Mouse (Mus musculus) limb, embryonic 13.5 days (tissue): ENCODE measurements at regions not wholly inside any gene's neighbourhood (a gene's known extent, or its start where the extent isn't known, plus 50 kb on each side); places are given as distances from the start of the nearest gene placed in this dataset.

ENCODE experiments used
- ATAC-seq: fragments of 200-750 bp; cut with Nextera tagmentation; 2 replicates; pipeline ENCODE4 v1.8.0; 2017; ENCODE audit warnings: low read depth, moderate number of reproducible peaks, moderate TSS enrichment; ENCODE audit not compliant: low FRiP score
- H3K27ac ChIP-seq: fragments of 300-500 bp; sonication (generic); 2 replicates; pipeline ENCODE4 v1.5.1; 2015; ENCODE audit warnings: inconsistent platforms, mild to moderate bottlenecking, moderate library complexity
- H3K27me3 ChIP-seq: fragments of 300-500 bp; sonication (generic); 2 replicates; pipeline ENCODE4 v1.6.1; 2015; ENCODE audit warnings: mild to moderate bottlenecking, inconsistent platforms
- H3K36me3 ChIP-seq: fragments of 300-500 bp; sonication (generic); 2 replicates; pipeline ENCODE4 v1.6.1; 2015; ENCODE audit warnings: inconsistent platforms, mild to moderate bottlenecking, moderate library complexity
- H3K4me1 ChIP-seq: fragments of 300-500 bp; sonication (generic); 2 replicates; pipeline ENCODE4 v1.6.1; 2015; ENCODE audit warnings: inconsistent platforms
- H3K4me2 ChIP-seq: fragments of 300-500 bp; sonication (generic); replicated peaks from 2 replicates; pipeline ENCODE4 v1.6.1; 2015; ENCODE audit warnings: inconsistent platforms, mild to moderate bottlenecking, moderate library complexity
- H3K4me3 ChIP-seq: fragments of 300-500 bp; sonication (generic); 2 replicates; pipeline ENCODE4 v1.5.1; 2015; ENCODE audit warnings: moderate library complexity, mild to moderate bottlenecking, inconsistent platforms
- H3K9ac ChIP-seq: fragments of 300-500 bp; sonication (generic); 2 replicates; pipeline ENCODE4 v1.6.1; 2015; ENCODE audit warnings: mild to moderate bottlenecking, inconsistent platforms
- H3K9me3 ChIP-seq: fragments of 300-500 bp; sonication (generic); 2 replicates; pipeline ENCODE4 v1.6.1; 2016; ENCODE audit warnings: inconsistent platforms
- WGBS: fragments of 180-500 bp; shearing (Covaris S2); methylation state at CpG from one replicate; pipeline ENCODE4 v1.1.7; 2015; 5-methylcytosine and 5-hydroxymethylcytosine counted together

- Histone ChIP-seq H3K27ac (no peak overlapping the region), H3K9me3 (no peaks in the 10 kb centered on the region), H3K4me3 (no peak overlapping the region), H3K4me1 (no peaks in the 10 kb centered on the region), H3K9ac (no peak overlapping the region), H3K36me3 (no peaks in the 10 kb centered on the region), H3K4me2 (no peak overlapping the region), H3K27me3 (0 out of 2 replicates have a peak, but pooled peaks cover 5% of the 10 kb centered on the region)
- WGBS = 50% methylated on average over 1 of the region's 1 CpGs
- no peak for ATAC-seq
Measured at GRCm38 (mm10) chr2:147269171-147269570, 75.1 kb upstream of the Nkx2-2 start.

- H3K9me3 ChIP-seq = no peaks in the 10 kb centered on the region
- H3K27ac ChIP-seq = no peak overlapping the region
- WGBS = 33% methylated on average over 5 of the region's 5 CpGs
- 0 out of 2 replicates have a peak, but pooled peaks cover 8% of the 10 kb centered on the region for H3K27me3 ChIP-seq
- no peaks in the 10 kb centered on the region for H3K36me3 ChIP-seq
- H3K4me2 ChIP-seq = no peak overlapping the region
- no peak overlapping the region for H3K9ac ChIP-seq
- ATAC-seq = no peak
- H3K4me1 ChIP-seq = no peaks in the 10 kb centered on the region
- no peak overlapping the region for H3K4me3 ChIP-seq
Measured at GRCm38 (mm10) chr2:147267901-147268300, 73.9 kb upstream of the Nkx2-2 start.

GRCm38 (mm10) chr2:147267257-147267656, 73.2 kb upstream of the Nkx2-2 start:
- Histone ChIP-seq H3K9ac (no peak overlapping the region), H3K4me3 (no peak overlapping the region), H3K36me3 (no peaks in the 10 kb centered on the region), H3K9me3 (no peaks in the 10 kb centered on the region), H3K27me3 (0 out of 2 replicates have a peak, but pooled peaks cover 8% of the 10 kb centered on the region), H3K4me2 (no peak overlapping the region), H3K4me1 (no peaks in the 10 kb centered on the region), H3K27ac (no peak overlapping the region)
- 89% methylated on average over 3 of the region's 3 CpGs for WGBS
- ATAC-seq = no peak

GRCm38 (mm10) chr2:147256696-147257095, 62.7 kb upstream of the Nkx2-2 start:
- WGBS = 21% methylated on average over 6 of the region's 6 CpGs
- no peak overlapping the region for H3K9ac ChIP-seq
- no peaks in the 10 kb centered on the region for H3K9me3 ChIP-seq
- no peak overlapping the region for H3K27ac ChIP-seq
- ATAC-seq = peak; percentile 19; the same call in 1 of the 2 replicates
- H3K4me2 ChIP-seq = no peak overlapping the region
- no peaks in the 10 kb centered on the region for H3K36me3 ChIP-seq
- H3K4me1 ChIP-seq = no peaks in the 10 kb centered on the region
- H3K4me3 ChIP-seq = no peak overlapping the region
- H3K27me3 ChIP-seq = peaks cover 7% of the 10 kb centered on the region; the same call in 1 of the 2 replicates

GRCm38 (mm10) chr2:147254944-147255343, 60.9 kb upstream of the Nkx2-2 start:
- H3K4me1 ChIP-seq = no peaks in the 10 kb centered on the region
- H3K9ac ChIP-seq = no peak overlapping the region
- H3K4me2 ChIP-seq = no peak overlapping the region
- no peak overlapping the region for H3K4me3 ChIP-seq
- no peaks in the 10 kb centered on the region for H3K9me3 ChIP-seq
- WGBS = 86% methylated on average over 3 of the region's 3 CpGs
- no peaks in the 10 kb centered on the region for H3K36me3 ChIP-seq
- peaks cover 7% of the 10 kb centered on the region; the same call in 1 of the 2 replicates for H3K27me3 ChIP-seq
- no peak overlapping the region for H3K27ac ChIP-seq
- ATAC-seq = no peak

- H3K27ac ChIP-seq = no peak overlapping the region
- H3K27me3 ChIP-seq = peaks cover 4% of the 10 kb centered on the region; the same call in 1 of the 2 replicates
- WGBS = 61% methylated on average over 5 of the region's 5 CpGs
- ATAC-seq = no peak
- no peaks in the 10 kb centered on the region for H3K36me3 ChIP-seq
- no peaks in the 10 kb centered on the region for H3K9me3 ChIP-seq
- H3K4me2 ChIP-seq = no peak overlapping the region
- H3K9ac ChIP-seq = no peak overlapping the region
- no peaks in the 10 kb centered on the region for H3K4me1 ChIP-seq
- no peak overlapping the region for H3K4me3 ChIP-seq
Measured at GRCm38 (mm10) chr2:147254137-147254536, 60.1 kb upstream of the Nkx2-2 start.

GRCm38 (mm10) chr2:147247981-147248514, 54.0 kb upstream of the Nkx2-2 start:
- Histone ChIP-seq H3K9me3 (no peaks in the 10 kb centered on the region), H3K4me2 (no peak overlapping the region), H3K9ac (no peak overlapping the region), H3K36me3 (no peaks in the 10 kb centered on the region), H3K4me3 (no peak overlapping the region), H3K27ac (no peak overlapping the region), H3K27me3 (no peaks in the 10 kb centered on the region), H3K4me1 (no peaks in the 10 kb centered on the region)
- WGBS = 68% methylated on average over 6 of the region's 6 CpGs
- ATAC-seq = no peak

- no peak for ATAC-seq
- 38% methylated on average over 8 of the region's 8 CpGs for WGBS
- Histone ChIP-seq H3K27me3 (no peaks in the 10 kb centered on the region), H3K9me3 (no peaks in the 10 kb centered on the region), H3K36me3 (no peaks in the 10 kb centered on the region), H3K4me1 (no peaks in the 10 kb centered on the region), H3K4me3 (no peak overlapping the region), H3K9ac (no peak overlapping the region), H3K27ac (no peak overlapping the region), H3K4me2 (no peak overlapping the region)
Measured at GRCm38 (mm10) chr2:147247238-147247637, 53.2 kb upstream of the Nkx2-2 start.

- no peak overlapping the region for H3K9ac ChIP-seq
- 89% methylated on average over 1 of the region's 1 CpGs for WGBS
- no peak overlapping the region for H3K27ac ChIP-seq
- no peaks in the 10 kb centered on the region for H3K4me1 ChIP-seq
- H3K9me3 ChIP-seq = no peaks in the 10 kb centered on the region
- H3K4me3 ChIP-seq = no peak overlapping the region
- no peaks in the 10 kb centered on the region for H3K27me3 ChIP-seq
- H3K36me3 ChIP-seq = no peaks in the 10 kb centered on the region
- ATAC-seq = no peak
- no peak overlapping the region for H3K4me2 ChIP-seq
Measured at GRCm38 (mm10) chr2:147244406-147244805, 50.4 kb upstream of the Nkx2-2 start.
